Mouse (Mus musculus) ES-Bruce4 (cell line): ENCODE data around the gene Agap1. TPM values are rescaled to one million over a fixed set of nuclear protein-coding genes. Genes with fewer than 3 reads are reported as not detected.

Experiments used
- H3K27ac ChIP-seq: 2 replicates; pipeline ENCODE4 v1.5.1; 2012; ENCODE audit warnings: low read length, inconsistent platforms; ENCODE audit not compliant: insufficient read depth
- H3K27me3 ChIP-seq: 2 replicates; pipeline ENCODE4 v1.6.1; 2012; ENCODE audit warnings: mild to moderate bottlenecking, low read length, inconsistent platforms; ENCODE audit not compliant: control insufficient read depth, poor library complexity, insufficient read depth, severe bottlenecking
- H3K36me3 ChIP-seq: 2 replicates; pipeline ENCODE4 v1.6.1; 2012; ENCODE audit warnings: inconsistent platforms, mild to moderate bottlenecking, low read length, moderate library complexity; ENCODE audit not compliant: control insufficient read depth, poor library complexity, insufficient read depth, severe bottlenecking
- H3K4me1 ChIP-seq: one replicate; pipeline ENCODE4 v1.8.1; 2011; ENCODE audit warnings: low read length; ENCODE audit not compliant: control insufficient read depth, insufficient read depth
- H3K4me3 ChIP-seq: 2 replicates; pipeline ENCODE4 v1.5.1; 2011; ENCODE audit warnings: low read depth, mild to moderate bottlenecking, low read length
- H3K9ac ChIP-seq: 2 replicates; pipeline ENCODE4 v1.6.1; 2012; ENCODE audit warnings: low read depth, mild to moderate bottlenecking, inconsistent platforms; ENCODE audit not compliant: poor library complexity, severe bottlenecking
- H3K9me3 ChIP-seq: replicated peaks from 2 replicates; pipeline ENCODE4 v1.6.1; 2012; ENCODE audit warnings: mild to moderate bottlenecking, low read length, inconsistent platforms; ENCODE audit not compliant: control insufficient read depth, poor library complexity, insufficient read depth, severe bottlenecking
- CTCF ChIP-seq: IDR thresholded peaks from one replicate; pipeline ENCODE4 v1.8.1; 2011; ENCODE audit warnings: low read depth, low read length
- EP300 ChIP-seq: IDR thresholded peaks from 2 replicates; pipeline ENCODE4 v1.6.1; 2011; ENCODE audit warnings: low read depth, low read length; ENCODE audit not compliant: insufficient read depth
- POLR2A ChIP-seq: IDR thresholded peaks from one replicate; pipeline ENCODE4 v1.8.1; 2011; ENCODE audit warnings: low read length; ENCODE audit not compliant: insufficient read depth
- polyA plus RNA-seq: library from polyadenylated mRNA; stranded (reverse); fragments of >200 nt; gene quantifications from 2 replicates; pipeline ENCODE4 v1.2.4, GENCODE M21; 2011; ENCODE audit warnings: low read depth; ENCODE audit not compliant: missing spikeins, insufficient read depth, insufficient read length

The Agap1 gene
- polyA plus RNA-seq, 1 experiment = 31.0 TPM

DNA sequence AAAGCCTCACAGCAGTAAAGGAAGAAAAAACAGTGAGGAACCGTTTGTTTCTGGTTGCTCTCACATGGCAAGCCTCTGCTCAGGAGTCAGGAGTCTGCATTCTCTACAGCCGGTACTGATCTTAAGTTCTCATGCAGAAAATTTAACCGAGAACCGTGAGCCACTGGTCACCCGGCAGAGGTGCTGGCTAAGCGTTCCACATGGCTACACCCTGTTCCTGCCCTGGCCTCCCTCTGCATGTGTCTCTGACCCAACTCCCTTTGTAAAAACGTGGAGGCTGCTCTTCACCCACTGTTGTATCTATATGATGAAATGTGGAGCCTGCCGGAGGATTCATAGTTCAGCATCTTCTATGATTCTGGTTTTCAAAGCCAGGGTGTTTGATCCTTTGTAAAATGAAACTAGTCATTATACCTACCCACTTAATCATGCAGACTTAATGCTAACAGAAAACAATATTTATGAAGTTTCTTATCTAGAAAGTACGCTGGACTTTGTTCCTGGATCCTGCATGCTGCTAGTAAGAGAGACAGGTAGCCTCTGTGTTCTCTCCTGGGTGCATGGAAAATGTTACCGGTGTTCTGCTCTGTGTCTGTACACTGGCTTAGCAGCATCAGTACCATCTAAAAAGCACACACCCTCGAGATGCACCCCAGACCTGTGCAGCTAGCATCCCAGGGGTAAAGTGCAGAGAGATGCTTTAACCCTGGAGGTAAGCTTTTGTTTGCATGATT is 396.2 kb downstream of the Agap1 start:
- Histone ChIP-seq H3K9me3 (no peaks in the 10 kb centered on the region), H3K27ac (no peak overlapping the region), H3K36me3 (no peaks in the 10 kb centered on the region), H3K27me3 (no peaks in the 10 kb centered on the region), H3K4me1 (no peaks in the 10 kb centered on the region), H3K9ac (no peak overlapping the region), H3K4me3 (no peak overlapping the region)
- TF ChIP-seq EP300 (no peak), POLR2A (no peak), CTCF (no peak)

DNA sequence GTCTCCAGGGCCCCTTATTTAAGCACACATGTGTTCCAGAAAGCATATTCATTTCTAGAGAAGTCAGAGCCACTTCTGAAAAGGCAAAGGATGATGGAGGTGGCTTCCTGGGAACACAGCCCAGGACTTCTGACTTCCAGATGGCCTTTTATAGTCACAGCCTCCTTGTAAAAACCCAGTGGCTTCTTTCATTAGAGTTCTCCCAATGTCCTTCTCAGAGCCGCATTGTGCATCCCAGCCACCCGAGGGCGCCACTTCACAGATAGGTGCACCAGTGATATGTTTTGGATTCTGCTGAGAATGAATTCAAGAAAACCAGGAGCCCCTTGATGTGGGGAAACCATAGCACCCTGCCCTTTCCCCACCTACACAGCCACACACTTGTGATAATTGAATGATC is 404.6 kb downstream of the Agap1 start:
- Histone ChIP-seq H3K9me3 (no peaks in the 10 kb centered on the region), H3K4me3 (no peak overlapping the region), H3K4me1 (peaks cover 10% of the 10 kb centered on the region), H3K27me3 (no peaks in the 10 kb centered on the region), H3K36me3 (no peaks in the 10 kb centered on the region), H3K27ac (no peak overlapping the region), H3K9ac (no peak overlapping the region)
- TF ChIP-seq CTCF = peak; percentile 81
- no peak for TF ChIP-seq EP300

DNA sequence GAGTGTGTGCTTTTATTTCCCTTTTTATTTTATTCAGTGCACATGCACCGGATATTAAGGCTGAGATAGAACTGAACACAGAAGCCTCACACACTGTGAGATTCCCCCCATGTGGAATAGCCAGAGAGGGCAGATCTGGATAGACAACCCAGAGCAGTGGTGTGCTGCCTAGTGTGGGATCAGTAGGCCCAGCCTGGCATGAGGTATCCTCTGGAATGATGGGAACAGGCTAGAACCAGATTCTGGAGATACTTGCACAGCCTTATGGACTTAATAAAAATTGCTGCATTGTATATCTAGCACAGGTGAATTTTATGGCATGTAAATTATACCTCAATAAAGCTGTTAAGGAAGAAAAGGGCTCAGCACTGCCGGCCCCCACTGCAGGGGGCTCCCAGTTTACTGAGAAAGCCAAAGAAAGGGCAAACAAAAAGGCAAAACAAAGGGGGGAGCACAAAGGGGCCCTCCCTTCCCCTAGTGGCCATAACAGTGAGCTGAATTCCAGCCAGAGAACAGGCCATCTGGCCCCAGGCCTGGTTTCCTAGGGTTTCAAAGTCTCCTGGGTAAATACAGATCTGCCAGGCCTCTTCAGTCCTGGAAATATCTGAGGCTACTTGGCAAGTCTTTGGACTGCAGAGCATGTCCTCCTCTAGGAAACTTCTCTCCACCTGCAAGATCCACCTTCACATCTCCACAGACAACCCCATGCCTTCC is 405.6 kb downstream of the Agap1 start:
- Histone ChIP-seq H3K27ac (peak overlapping the region; percentile 51), H3K9ac (no peak overlapping the region), H3K4me3 (no peak overlapping the region), H3K9me3 (no peaks in the 10 kb centered on the region), H3K36me3 (no peaks in the 10 kb centered on the region), H3K27me3 (no peaks in the 10 kb centered on the region), H3K4me1 (peaks cover 10% of the 10 kb centered on the region)
- TF ChIP-seq POLR2A (no peak), EP300 (peak; percentile 47; the same call in 1 of the 2 replicates)

DNA sequence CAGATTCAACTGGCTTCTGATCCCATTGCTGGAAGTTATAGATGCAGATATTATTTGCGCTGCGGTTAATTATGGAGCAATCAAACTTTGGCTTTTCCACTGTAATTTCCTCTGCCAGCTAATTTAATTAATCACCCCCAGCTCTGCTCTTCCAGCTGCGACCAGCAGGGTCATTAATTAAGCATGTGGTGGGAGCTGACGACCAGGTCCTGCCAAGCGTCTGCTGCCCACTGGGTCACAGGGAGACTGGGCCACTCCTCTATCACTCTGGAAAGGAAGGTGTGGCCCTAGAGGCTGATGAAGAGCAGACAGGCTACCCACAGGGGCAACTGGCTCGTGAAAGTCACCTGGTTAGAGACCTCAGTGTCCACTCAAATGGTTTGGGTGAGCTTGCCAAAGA is 411.2 kb downstream of the Agap1 start:
- Histone ChIP-seq H3K27ac (no peak overlapping the region), H3K27me3 (no peaks in the 10 kb centered on the region), H3K36me3 (no peaks in the 10 kb centered on the region), H3K4me1 (peaks cover 17% of the 10 kb centered on the region), H3K4me3 (no peak overlapping the region), H3K9me3 (no peaks in the 10 kb centered on the region), H3K9ac (no peak overlapping the region)
- TF ChIP-seq EP300 (no peak), POLR2A (no peak), CTCF (no peak)

DNA sequence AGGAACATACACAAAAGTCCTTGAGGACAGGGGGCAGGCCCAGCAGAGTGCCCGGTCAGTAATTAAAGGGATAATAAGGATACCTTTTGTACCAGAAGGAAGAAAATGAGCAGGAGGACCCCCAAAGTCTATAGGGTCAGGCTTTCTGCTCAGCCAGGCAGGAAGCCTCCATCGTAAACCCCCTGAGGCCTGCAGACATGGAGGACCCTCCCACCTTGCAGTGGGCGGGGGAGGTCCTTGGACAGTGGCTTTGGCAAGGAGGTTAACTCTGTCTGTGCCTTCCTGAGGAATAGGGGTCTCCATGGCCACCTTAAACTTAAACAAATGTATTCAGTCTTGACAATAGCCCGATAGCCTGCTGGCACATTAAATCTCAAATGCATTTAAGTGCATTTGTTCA is 413.2 kb downstream of the Agap1 start:
- no peaks in the 10 kb centered on the region for H3K36me3 ChIP-seq
- peaks cover 14% of the 10 kb centered on the region for H3K4me1 ChIP-seq
- TF ChIP-seq EP300 = no peak
- no peak for TF ChIP-seq POLR2A
- no peak for TF ChIP-seq CTCF
- no peaks in the 10 kb centered on the region for H3K27me3 ChIP-seq
- H3K9me3 ChIP-seq = no peaks in the 10 kb centered on the region
- H3K9ac ChIP-seq = no peak overlapping the region
- H3K4me3 ChIP-seq = no peak overlapping the region
- H3K27ac ChIP-seq = no peak overlapping the region

DNA sequence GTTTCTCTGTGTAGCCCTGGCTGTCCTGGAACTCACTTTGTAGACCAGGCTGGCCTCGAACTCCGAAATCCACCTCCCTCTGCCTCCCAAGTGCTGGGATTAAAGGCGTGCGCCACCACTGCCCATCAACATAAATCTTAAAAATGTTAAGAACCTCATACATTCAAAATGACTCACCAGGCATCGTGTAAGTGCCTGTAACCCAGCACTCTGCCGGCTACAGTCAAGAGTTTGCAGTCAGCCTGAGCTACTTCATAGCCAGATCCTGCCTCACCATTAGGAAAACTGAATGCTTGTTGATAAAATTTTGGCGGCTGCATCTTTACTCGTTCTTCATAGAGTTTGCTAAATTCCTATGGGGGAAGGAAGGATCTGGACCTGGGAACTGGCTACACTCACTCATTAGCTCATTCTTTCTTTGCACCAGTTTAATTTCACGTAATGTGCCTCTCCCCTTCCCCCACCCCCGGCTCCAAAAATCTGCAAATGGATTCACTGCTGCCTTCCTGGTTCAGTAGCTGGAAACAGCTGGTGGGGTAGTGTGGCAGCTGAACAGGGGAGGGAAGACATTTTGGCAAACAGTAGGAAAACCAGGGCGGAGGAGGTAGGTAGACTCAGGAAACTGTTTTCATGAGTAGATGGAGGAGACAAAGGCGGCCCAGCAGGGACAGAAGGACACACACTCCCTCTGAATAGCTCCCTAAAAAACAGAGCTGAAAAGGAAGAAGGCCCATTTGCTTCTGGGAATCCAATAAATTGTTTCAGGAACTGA is 415.7 kb downstream of the Agap1 start:
- TF ChIP-seq EP300 (peak; percentile 93), POLR2A (no peak)
- no peak overlapping the region for H3K9ac ChIP-seq
- H3K4me1 ChIP-seq = peaks cover 17% of the 10 kb centered on the region
- H3K27ac ChIP-seq = peak overlapping the region; percentile 71
- no peaks in the 10 kb centered on the region for H3K9me3 ChIP-seq
- H3K27me3 ChIP-seq = no peaks in the 10 kb centered on the region
- no peak overlapping the region for H3K4me3 ChIP-seq
- H3K36me3 ChIP-seq = no peaks in the 10 kb centered on the region
